Mouse (Mus musculus): ENCODE data around the gene Ndufs8. TPM values are rescaled to one million over a fixed set of nuclear protein-coding genes. Genes with fewer than 3 reads are reported as not detected.

Ndufs8 gene
- total RNA-seq, 1 experiment from 2014 or later: 35.3 TPM

GRCm38 (mm10) chr19:3914535-3914934 is 2.0 kb upstream of the Ndufs8 start:
- no peak for ATAC-seq (replicated peaks in 1 of 2; ENCODE audit: insufficient read depth in 1 of 2, low FRiP score in 2 of 2, low TSS enrichment in 1 of 2, low read depth in 1 of 2, poor library complexity in 2 of 2, severe bottlenecking in 2 of 2)

DNA sequence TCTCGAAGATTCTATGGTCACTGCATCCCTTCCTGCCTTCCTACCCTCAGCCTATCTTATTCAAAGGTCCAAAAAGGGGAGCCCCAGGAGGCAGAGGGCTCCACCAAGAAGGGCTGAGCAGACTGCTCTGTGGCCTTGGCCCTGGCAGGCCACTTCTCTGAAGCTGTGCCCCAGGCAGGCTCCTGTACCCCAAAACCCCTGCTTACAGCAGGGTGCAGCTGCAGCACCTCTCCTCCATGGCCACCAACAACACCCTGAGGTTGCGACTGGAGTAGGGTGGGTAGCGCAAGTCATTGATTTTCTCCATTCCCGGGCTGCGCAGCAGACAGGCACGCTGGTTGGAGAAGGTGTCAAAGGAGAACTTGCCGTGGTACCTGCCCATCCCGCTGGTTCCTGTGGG is 1.1 kb upstream of the Ndufs8 start:
- no peak for ATAC-seq (replicated peaks in 1 of 2; ENCODE audit: insufficient read depth in 1 of 2, low FRiP score in 2 of 2, low TSS enrichment in 1 of 2, low read depth in 1 of 2, poor library complexity in 2 of 2, severe bottlenecking in 2 of 2)

DNA sequence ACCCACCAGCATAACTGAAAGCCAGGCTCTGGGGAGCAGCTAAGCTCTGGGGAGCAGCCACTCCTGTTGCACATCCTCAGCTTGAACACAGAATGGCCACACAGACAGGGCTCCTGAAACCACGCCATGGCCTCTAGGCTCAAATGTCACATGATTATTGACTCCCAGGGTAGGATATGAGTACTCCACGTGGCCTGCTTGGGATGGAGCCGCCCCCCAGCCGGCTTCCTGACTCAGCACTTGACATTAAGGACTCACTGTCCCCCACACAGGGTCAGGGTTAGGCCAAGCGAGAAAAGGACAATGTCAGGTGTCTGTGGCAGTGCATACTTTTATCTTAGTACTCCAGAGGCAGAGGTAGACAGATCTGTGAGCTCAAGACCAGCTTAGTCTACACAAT is 2.4 kb downstream of the Ndufs8 start:
- ATAC-seq (replicated peaks in 1 of 2; ENCODE audit: insufficient read depth in 1 of 2, low FRiP score in 2 of 2, low TSS enrichment in 1 of 2, low read depth in 1 of 2, poor library complexity in 2 of 2, severe bottlenecking in 2 of 2): no peak

GRCm38 (mm10) chr19:3907876-3908660 is 4.5 kb downstream of the Ndufs8 start:
- ATAC-seq (replicated peaks in 1 of 2; ENCODE audit: insufficient read depth in 1 of 2, low FRiP score in 2 of 2, low TSS enrichment in 1 of 2, low read depth in 1 of 2, poor library complexity in 2 of 2, severe bottlenecking in 2 of 2): no peak

GRCm38 (mm10) chr19:3906795-3907786 is 5.5 kb downstream of the Ndufs8 start, which contains the start of gene Tcirg1:
Tcirg1 (minus strand) TSS chr19:3907133.
- peak; percentile 53 to 61 for ATAC-seq (replicated peaks in 1 of 2; ENCODE audit: insufficient read depth in 1 of 2, low FRiP score in 2 of 2, low TSS enrichment in 1 of 2, low read depth in 1 of 2, poor library complexity in 2 of 2, severe bottlenecking in 2 of 2)

DNA sequence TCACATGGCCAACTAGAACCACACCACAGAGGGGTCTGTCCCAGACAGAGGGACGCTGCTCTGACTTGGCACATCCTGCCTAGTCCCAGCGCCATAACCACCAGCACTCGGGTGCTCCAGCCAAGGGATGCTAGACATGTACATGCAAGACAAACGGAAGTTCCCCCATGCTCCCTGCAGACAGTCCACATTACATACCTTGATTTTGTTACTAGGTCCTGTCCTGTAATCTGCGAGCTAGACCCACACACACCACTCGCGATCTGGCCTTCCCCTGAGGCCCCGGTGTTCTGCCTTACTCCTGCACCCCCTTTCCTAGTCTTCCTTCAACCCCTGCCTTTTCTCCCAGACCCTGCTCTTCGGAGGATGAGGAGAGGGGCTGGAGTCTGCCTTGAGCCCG is 6.2 kb downstream of the Ndufs8 start:
- ATAC-seq (replicated peaks in 1 of 2; ENCODE audit: insufficient read depth in 1 of 2, low FRiP score in 2 of 2, low TSS enrichment in 1 of 2, low read depth in 1 of 2, poor library complexity in 2 of 2, severe bottlenecking in 2 of 2): no peak

GRCm38 (mm10) chr19:3905261-3905969 is 7.2 kb downstream of the Ndufs8 start:
- ATAC-seq (replicated peaks in 1 of 2; ENCODE audit: insufficient read depth in 1 of 2, low FRiP score in 2 of 2, low TSS enrichment in 1 of 2, low read depth in 1 of 2, poor library complexity in 2 of 2, severe bottlenecking in 2 of 2): peak; percentile 30 to 61

GRCm38 (mm10) chr19:3904363-3904675 is 8.3 kb downstream of the Ndufs8 start:
- ATAC-seq (replicated peaks in 1 of 2; ENCODE audit: insufficient read depth in 1 of 2, low FRiP score in 2 of 2, low TSS enrichment in 1 of 2, low read depth in 1 of 2, poor library complexity in 2 of 2, severe bottlenecking in 2 of 2): no peak

- no peak for ATAC-seq (replicated peaks in 1 of 2; ENCODE audit: insufficient read depth in 1 of 2, low FRiP score in 2 of 2, low TSS enrichment in 1 of 2, low read depth in 1 of 2, poor library complexity in 2 of 2, severe bottlenecking in 2 of 2)
Observed at GRCm38 (mm10) chr19:3903648-3904362, 8.8 kb downstream of the Ndufs8 start.

- no peak for ATAC-seq (replicated peaks in 1 of 2; ENCODE audit: insufficient read depth in 1 of 2, low FRiP score in 2 of 2, low TSS enrichment in 1 of 2, low read depth in 1 of 2, poor library complexity in 2 of 2, severe bottlenecking in 2 of 2)
Observed at GRCm38 (mm10) chr19:3902966-3903365, 9.6 kb downstream of the Ndufs8 start.

DNA sequence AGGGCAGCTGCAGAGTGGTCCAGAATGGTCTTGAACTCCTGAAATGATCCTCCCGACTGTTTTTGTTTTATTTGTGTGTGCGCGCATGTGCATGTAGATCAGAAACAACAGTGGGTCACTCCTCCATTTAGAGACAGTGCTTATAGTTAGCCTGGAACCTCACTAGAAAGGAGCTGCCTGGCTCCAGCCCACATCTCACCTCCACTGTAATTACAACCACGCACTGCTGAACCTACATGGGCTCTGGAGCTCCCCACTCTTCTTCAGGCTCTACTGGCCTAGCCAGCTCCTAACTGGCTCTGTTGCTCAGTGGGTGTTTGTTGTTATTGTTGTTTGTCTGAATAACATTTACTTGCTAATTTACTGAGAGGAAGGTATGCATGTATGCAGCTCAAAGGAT is 13.0 kb downstream of the Ndufs8 start:
- ATAC-seq (replicated peaks in 1 of 2; ENCODE audit: insufficient read depth in 1 of 2, low FRiP score in 2 of 2, low TSS enrichment in 1 of 2, low read depth in 1 of 2, poor library complexity in 2 of 2, severe bottlenecking in 2 of 2): no peak

GRCm38 (mm10) chr19:3898952-3899351 is 13.6 kb downstream of the Ndufs8 start:
- ATAC-seq (replicated peaks in 1 of 2; ENCODE audit: insufficient read depth in 1 of 2, low FRiP score in 2 of 2, low TSS enrichment in 1 of 2, low read depth in 1 of 2, poor library complexity in 2 of 2, severe bottlenecking in 2 of 2): no peak

- no peak for ATAC-seq (replicated peaks in 1 of 2; ENCODE audit: insufficient read depth in 1 of 2, low FRiP score in 2 of 2, low TSS enrichment in 1 of 2, low read depth in 1 of 2, poor library complexity in 2 of 2, severe bottlenecking in 2 of 2)
Observed at GRCm38 (mm10) chr19:3897557-3897956, 15.0 kb downstream of the Ndufs8 start.

DNA sequence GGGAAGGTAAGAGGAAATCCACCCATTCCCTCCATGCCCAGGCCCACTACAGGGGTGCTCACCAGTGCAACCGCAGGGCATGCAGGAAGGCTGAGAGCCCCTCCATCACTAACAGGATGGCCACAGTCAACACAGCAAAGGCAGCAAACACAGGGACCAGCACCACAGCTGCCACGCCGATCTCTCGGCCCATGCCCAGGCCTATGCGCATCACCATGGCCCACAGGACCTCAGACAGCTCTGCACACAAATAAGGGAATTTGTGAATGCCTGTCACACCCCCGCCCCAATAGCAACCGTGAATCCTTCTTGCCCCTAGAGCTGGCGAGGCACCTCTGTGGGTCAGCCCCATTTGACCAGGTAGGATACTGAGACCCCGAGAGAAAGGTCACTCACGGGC is 16.4 kb downstream of the Ndufs8 start:
- no peak for ATAC-seq (replicated peaks in 1 of 2; ENCODE audit: insufficient read depth in 1 of 2, low FRiP score in 2 of 2, low TSS enrichment in 1 of 2, low read depth in 1 of 2, poor library complexity in 2 of 2, severe bottlenecking in 2 of 2)

DNA sequence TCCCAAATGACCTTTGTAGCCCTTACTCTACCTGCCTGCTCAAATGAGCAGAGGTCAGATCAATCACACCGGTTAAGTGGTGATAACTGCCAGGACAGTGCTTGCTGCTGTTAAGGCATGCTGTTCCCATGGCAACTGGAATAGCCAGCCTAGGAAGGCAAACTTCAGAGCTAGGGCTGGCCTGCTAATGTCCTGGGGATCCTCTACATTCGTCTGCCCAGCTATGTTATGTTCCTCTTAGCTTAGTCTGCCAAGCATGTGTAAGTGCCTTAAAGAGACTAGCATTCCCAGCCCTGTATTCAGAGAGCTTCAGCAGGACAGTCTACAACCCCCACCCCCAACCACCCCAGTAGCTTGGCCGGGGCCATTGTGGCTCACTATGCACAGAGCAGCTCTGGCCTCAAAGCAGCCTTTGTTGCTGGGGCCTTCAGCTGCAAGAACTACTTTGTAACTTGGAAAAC is 17.4 kb downstream of the Ndufs8 start:
- no peak for ATAC-seq (replicated peaks in 1 of 2; ENCODE audit: insufficient read depth in 1 of 2, low FRiP score in 2 of 2, low TSS enrichment in 1 of 2, low read depth in 1 of 2, poor library complexity in 2 of 2, severe bottlenecking in 2 of 2)

DNA sequence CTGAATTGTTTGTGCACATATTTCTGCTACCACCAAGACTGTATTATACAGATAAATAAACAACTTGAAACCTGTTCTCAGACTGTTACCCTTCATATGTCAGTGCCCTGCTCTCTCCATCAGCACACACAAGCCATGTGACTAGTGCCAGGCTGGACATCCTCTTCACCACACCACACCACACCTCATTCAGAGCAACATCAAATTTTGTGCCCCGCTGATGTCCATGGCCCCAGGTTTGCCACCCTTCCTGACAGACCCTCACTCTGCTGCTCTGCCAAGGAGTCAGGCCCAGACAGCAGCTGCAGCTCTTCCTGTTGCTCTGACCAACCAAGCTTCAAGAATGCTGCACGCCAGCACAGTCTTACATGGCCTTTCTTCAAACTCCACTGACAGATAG is 18.3 kb downstream of the Ndufs8 start:
- no peak for ATAC-seq (replicated peaks in 1 of 2; ENCODE audit: insufficient read depth in 1 of 2, low FRiP score in 2 of 2, low TSS enrichment in 1 of 2, low read depth in 1 of 2, poor library complexity in 2 of 2, severe bottlenecking in 2 of 2)

- ATAC-seq (replicated peaks in 1 of 2; ENCODE audit: insufficient read depth in 1 of 2, low FRiP score in 2 of 2, low TSS enrichment in 1 of 2, low read depth in 1 of 2, poor library complexity in 2 of 2, severe bottlenecking in 2 of 2): no peak
Observed at GRCm38 (mm10) chr19:3893545-3894116, 18.9 kb downstream of the Ndufs8 start.

All from hematopoietic stem cell, adult 5-6 weeks (primary cell).